Mouse (Mus musculus) forebrain, embryonic 16.5 days (tissue): ENCODE measurements at regions not wholly inside any gene's neighbourhood (a gene's known extent, or its start where the extent isn't known, plus 50 kb on each side); places are given as distances from the start of the nearest gene placed in this dataset.

Source experiments
- ATAC-seq: fragments of 200-750 bp; cut with Nextera tagmentation; 2 replicates; pipeline ENCODE4 v1.8.0; 2017; ENCODE audit warnings: mild to moderate bottlenecking, moderate library complexity
- H3K27ac ChIP-seq: fragments of 300-500 bp; sonication (generic); 2 replicates; pipeline ENCODE4 v1.5.1; 2014; ENCODE audit warnings: low read length, control low read depth
- H3K27me3 ChIP-seq: fragments of 300-500 bp; sonication (generic); replicated peaks from 2 replicates; pipeline ENCODE4 v1.6.1; 2014; ENCODE audit warnings: low read length; ENCODE audit not compliant: control insufficient read depth, insufficient read depth
- H3K36me3 ChIP-seq: fragments of 300-500 bp; sonication (generic); 2 replicates; pipeline ENCODE4 v1.6.1; 2014; ENCODE audit not compliant: control insufficient read depth, insufficient read depth
- H3K4me1 ChIP-seq: fragments of 300-500 bp; sonication (generic); replicated peaks from 2 replicates; pipeline ENCODE4 v1.6.1; 2014; ENCODE audit warnings: low read length; ENCODE audit not compliant: control insufficient read depth, insufficient read depth
- H3K4me2 ChIP-seq: fragments of 300-500 bp; sonication (generic); 2 replicates; pipeline ENCODE4 v1.6.1; 2014; ENCODE audit warnings: mild to moderate bottlenecking, low read length, control low read depth
- H3K4me3 ChIP-seq: fragments of 300-500 bp; sonication (generic); replicated peaks from 2 replicates; pipeline ENCODE4 v1.5.1; 2014; ENCODE audit warnings: mild to moderate bottlenecking, low read length, control low read depth
- H3K9ac ChIP-seq: fragments of 300-500 bp; sonication (generic); replicated peaks from 2 replicates; pipeline ENCODE4 v1.6.1; 2014; ENCODE audit warnings: low read depth, low read length, control low read depth
- H3K9me3 ChIP-seq: fragments of 300-500 bp; sonication (generic); 2 replicates; pipeline ENCODE4 v1.6.1; 2016; ENCODE audit warnings: low read length; ENCODE audit not compliant: control insufficient read depth
- WGBS: fragments of 180-500 bp; shearing (Covaris S2); extraction: QIAGEN DNeasy Blood & Tissue Kit; methylation state at CpG from one replicate; pipeline ENCODE4 v1.1.7; 2014; 5-methylcytosine and 5-hydroxymethylcytosine counted together

DNA sequence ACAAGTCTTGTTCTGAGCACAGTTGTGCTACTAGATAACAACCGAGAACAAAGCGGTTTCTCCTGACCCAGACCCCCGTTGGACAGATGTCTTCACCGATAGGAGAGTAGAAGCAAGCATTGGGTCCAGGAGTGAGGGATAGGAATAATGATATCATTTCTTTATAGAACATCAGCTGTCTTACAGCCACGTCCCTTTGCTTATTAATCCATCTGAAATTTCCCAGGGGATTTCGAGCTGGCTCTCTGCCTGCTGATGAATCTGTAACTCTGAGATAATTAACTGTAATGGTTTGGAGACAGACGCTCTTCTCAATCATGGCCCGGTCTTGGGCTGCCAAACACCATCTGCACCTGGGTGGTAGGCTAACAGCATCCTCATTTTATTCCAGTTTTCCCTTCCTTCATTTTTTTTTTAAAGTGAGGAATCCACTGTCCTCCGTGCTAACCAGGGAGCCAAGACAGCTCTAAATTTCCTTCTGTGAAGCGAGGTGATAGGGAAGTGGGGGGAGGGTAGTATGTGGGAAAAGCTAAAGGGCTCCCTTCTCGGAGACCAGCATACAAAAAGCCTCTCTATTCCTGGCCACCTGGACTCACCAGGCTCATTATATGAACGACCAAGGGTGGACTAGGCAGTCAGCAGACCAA, 75.0 kb upstream of the 1700025G04Rik start:
- ATAC-seq = peak; percentile 73
- Histone ChIP-seq H3K27ac (peak overlapping the region; percentile 69), H3K9me3 (no peaks in the 10 kb centered on the region), H3K9ac (no peak overlapping the region), H3K4me2 (no peak overlapping the region), H3K4me1 (peaks cover 14% of the 10 kb centered on the region), H3K27me3 (no peaks in the 10 kb centered on the region), H3K36me3 (no peaks in the 10 kb centered on the region), H3K4me3 (no peak overlapping the region)
- 34% methylated on average over 12 of the region's 12 CpGs for WGBS

DNA sequence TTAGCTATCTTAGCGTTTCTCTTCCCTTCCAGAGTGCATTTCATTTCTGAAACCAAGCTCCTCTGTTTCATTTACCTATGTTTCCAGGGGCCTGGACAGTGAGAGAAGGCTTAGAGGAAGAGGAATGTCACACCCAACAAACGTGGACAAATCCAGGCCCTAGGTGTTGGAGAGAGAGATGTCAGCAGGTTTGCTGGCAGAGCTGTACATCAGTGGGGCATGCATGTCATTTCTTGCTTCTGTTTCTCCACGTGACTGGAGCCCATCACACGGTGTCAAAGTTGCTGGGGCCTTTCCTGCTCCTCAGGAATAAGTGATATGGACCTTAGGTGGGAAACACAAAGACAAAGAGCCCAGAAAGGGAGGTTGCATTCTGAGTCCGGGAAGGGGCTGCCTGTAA, 74.3 kb upstream of the 1700025G04Rik start:
- 70% methylated on average over 5 of the region's 5 CpGs for WGBS
- no peak for ATAC-seq
- no peaks in the 10 kb centered on the region for H3K36me3 ChIP-seq
- no peaks in the 10 kb centered on the region for H3K9me3 ChIP-seq
- H3K9ac ChIP-seq = no peak overlapping the region
- peaks cover 14% of the 10 kb centered on the region for H3K4me1 ChIP-seq
- no peak overlapping the region for H3K4me2 ChIP-seq
- no peak overlapping the region for H3K27ac ChIP-seq
- H3K27me3 ChIP-seq = no peaks in the 10 kb centered on the region
- no peak overlapping the region for H3K4me3 ChIP-seq

DNA sequence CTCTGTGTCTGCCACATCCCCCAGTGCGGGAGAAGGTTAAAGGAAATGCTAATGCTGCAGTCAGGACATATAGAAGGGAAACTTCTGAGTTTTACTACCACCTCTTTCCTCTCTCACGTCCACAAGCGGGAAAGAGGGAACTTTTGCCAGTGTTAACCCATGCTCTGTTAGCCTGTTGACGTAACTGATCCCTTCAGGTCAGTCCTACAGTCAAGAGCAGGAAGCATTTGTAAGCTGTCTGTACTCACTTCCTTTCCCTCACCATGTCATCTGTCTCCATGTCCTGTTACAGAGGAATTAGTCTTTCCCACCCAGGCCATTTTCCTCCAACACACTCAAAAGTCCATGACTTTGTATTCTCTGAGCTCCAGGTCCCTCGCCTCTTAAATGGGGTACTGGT, 62.5 kb upstream of the 1700025G04Rik start:
- H3K27ac ChIP-seq = no peak overlapping the region
- H3K4me1 ChIP-seq = no peaks in the 10 kb centered on the region
- no peak overlapping the region for H3K4me3 ChIP-seq
- no peaks in the 10 kb centered on the region for H3K27me3 ChIP-seq
- 91% methylated on average over 5 of the region's 5 CpGs for WGBS
- no peak overlapping the region for H3K9ac ChIP-seq
- H3K9me3 ChIP-seq = no peaks in the 10 kb centered on the region
- no peak for ATAC-seq
- H3K4me2 ChIP-seq = no peak overlapping the region
- no peaks in the 10 kb centered on the region for H3K36me3 ChIP-seq

DNA sequence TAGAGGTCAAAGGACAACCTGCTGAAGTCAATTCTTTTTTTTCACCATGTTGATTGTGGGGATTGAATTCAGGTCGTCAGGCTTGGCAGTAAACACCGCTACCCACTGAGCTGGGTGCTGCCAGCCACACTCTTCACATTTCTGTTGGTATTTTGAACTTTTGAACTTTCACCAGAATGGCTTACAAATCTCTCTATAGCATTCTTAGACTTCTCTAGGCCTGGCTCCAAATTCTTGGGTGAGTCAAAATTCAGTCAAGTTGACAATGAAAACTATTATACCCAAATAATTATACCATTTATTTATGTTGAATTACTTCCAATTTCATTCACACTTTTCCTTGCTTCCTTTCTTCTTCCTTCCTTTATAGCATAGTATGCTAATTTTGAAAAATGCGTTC, 58.8 kb upstream of the 1700025G04Rik start:
- WGBS = 71% methylated on average over 3 of the region's 3 CpGs
- no peaks in the 10 kb centered on the region for H3K9me3 ChIP-seq
- H3K9ac ChIP-seq = no peak overlapping the region
- H3K4me1 ChIP-seq = no peaks in the 10 kb centered on the region
- H3K27ac ChIP-seq = no peak overlapping the region
- no peak overlapping the region for H3K4me3 ChIP-seq
- H3K4me2 ChIP-seq = no peak overlapping the region
- ATAC-seq = no peak
- H3K36me3 ChIP-seq = no peaks in the 10 kb centered on the region
- no peaks in the 10 kb centered on the region for H3K27me3 ChIP-seq

DNA sequence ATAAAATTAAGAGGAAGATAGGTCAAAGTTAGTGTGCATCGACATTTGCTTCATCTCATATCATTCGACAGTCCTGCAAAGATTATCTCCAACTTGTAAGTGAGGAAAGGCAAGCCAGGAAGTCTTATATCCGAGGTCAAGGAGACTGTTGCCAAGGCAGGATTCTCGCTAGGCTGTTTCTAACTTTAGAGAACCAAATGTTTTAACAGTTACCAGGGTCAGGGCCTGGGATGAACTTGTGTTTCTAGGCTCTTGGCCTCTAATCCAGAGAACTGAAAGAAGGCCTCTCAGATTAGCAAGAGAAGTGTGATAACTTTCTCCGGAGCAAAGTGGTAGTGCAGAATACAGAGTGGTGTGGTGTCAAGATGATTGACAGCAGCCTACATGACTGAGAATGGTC, 50.2 kb upstream of the 1700025G04Rik start:
- H3K36me3 ChIP-seq = no peaks in the 10 kb centered on the region
- H3K4me1 ChIP-seq = no peaks in the 10 kb centered on the region
- H3K27me3 ChIP-seq = no peaks in the 10 kb centered on the region
- no peak overlapping the region for H3K4me2 ChIP-seq
- ATAC-seq = no peak
- WGBS = 85% methylated on average over 5 of the region's 5 CpGs
- peaks cover 3% of the 10 kb centered on the region; the same call in 1 of the 2 replicates for H3K9me3 ChIP-seq
- no peak overlapping the region for H3K9ac ChIP-seq
- no peak overlapping the region for H3K27ac ChIP-seq
- no peak overlapping the region for H3K4me3 ChIP-seq
